Mouse (Mus musculus): ENCODE data around the gene Slc35d2. TPM values are rescaled to one million over a fixed set of nuclear protein-coding genes. Genes with fewer than 3 reads are reported as not detected.
A peak's percentile ranks its signal among the peaks of the same experiment; 100 is the strongest.

The Slc35d2 gene
- total RNA-seq (2021): 1 to 10 TPM; 3.2 to 3.3 TPM

DNA sequence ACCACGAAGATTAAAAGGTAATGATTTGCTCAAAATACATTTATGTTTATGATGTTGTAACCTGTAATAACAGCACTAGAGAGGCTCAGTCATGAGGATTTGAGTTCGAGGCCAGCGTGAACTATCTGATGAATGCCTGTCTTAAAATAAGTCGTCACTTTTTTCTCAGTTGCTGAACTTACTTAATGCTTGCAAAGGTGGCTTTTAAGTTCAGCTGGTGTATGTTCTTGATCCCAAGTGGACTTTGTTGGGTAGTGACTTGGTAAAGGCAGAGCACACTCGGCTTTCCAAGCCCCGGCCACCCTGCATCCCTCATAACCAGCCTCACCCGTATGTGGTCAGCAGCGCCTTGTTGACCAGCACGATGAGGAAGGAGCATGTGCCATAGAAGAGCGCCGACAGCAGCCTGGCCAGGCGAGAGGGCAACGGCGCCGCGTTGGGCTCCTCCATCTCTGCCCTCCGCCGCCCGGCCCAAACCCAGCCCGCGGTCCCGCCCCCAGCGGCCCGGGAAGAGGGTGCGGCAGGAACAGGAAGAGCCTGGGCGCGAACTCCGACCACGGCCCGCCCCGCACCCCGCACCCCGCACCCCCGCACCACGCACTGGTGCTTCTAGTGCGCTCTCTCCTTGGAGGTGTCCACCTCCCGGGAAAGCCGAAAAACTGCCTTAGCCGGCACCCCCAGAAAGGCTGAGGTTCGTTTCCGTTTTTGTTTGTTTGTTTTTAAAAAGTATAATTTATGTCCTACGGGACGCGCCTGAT, at the start of gene Slc35d2:
Gene Slc35d2, minus strand, starts transcription at position 511 of the 758 bp plus-strand sequence.
- peak; percentile 73 for DNase-seq

DNA sequence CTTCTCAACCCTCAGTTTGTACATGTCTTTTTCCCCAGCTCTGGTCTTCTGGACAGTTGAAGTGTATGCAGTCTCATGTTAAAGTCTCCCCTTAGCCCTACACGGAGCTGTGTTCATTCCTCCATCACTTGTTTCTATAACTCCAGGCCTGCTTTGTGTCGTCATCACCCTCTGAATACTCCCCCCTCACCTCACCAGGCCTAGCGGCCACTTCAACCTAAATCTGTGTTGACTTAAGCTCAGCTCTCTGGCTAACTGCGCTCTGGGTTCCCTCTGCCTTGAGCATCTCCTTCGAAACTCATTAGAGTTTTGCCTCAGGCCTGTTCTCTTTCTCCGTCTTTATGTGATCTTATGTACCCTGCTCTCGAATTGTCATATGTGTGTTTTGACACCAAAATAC, 48.8 kb upstream of the Slc35d2 start:
- no peak for DNase-seq

DNA sequence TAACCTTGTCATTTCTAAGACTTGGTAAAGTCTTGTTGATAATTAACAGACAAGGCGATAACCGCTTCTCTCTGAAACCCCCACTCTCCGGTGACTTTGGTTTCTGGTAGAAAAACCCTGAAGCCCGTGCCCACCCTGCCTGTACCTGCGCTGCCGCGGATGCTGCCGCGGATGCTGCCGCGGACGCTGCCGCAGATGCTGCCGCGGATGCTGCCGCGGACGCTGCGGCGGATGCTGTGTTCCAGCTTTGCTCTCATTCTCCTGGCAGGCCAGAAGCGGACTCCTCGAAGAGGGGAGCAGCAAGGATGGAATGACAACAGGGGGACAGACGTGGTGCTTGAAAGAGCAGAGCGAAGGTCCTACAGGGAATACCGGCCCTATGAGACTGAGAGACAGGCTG, 40.6 kb upstream of the Slc35d2 start:
- peak; percentile 16 for DNase-seq

DNA sequence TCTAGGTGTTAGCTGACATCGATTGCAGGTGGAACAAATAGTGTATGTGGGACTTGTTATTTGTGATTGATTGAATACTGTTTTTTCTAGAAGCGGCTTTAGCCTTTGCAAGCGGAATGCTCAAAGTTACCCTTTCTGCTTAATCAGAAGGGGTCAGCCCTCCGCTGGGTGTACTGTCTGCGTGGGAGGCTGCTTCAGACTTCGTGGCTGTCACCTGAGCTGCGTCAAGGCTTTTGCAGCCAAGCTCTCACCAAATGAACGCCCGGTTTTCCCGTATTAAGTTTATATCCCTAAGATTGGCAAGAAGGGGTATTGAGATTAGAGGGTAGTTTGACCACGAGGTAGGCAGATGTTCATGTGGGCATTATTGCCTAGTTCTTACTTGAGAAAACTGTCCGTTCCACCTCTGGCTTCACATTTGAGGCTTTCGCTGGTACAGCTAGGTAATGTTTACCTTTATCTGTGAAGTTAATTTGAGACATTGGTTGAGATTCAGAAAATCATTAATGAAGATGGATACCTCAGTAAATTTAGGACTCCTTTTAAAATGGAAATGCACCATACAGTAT, 34.1 kb upstream of the Slc35d2 start:
- DNase-seq: no peak

DNA sequence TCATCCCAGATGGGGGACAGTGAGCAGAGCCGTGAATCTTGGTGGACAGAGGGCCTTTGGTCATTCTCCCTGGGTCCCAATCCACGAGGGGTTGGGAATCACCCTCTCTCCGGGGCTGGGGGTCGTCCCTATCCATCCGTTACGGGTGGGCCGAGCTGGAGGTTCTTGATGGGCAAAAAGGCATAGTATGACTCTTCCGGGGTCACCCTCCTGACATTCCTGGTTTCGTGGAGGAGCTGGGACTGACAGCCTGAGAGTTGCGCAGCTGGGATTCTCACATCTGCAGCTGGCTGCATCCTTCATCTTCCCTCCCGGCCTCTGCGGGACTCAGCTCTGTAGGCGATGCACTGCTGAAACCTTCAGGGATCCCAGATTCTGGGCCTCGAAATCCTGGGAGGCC, 33.5 kb upstream of the Slc35d2 start:
- DNase-seq: peak; percentile 14

DNA sequence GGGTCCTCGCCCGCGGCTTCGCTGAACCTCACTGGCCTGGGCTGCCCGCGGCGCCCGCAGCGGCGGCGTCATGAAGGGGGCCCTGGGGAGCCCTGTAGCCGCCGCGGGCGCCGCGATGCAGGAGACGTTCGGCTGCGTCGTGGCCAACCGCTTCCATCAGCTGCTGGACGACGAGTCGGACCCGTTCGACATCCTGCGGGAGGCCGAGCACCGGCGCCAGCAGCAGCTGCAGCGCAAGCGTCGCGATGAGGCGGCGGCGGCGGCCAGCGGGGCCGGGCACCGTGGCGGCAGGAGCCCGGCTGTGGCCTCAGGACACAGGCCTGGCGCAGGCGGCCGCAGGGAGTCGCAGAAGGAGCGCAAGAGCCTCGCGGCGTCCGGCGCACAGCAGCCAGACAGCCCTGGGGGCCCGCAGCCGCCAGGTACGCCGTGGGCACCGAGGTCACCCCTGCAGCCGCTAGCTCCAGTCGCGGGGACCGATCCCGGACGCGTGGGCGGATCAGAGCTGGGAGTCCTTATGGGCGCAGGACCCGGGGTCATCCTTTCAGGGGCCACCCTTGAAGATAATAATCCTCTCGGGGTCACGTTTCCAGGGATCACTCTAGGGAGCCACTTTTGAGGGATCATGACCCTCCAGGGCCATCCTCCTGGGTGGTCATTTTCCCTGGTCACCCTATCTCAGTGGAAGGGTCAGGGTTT, 32.9 kb upstream of the Slc35d2 start:
- no peak for DNase-seq

DNA sequence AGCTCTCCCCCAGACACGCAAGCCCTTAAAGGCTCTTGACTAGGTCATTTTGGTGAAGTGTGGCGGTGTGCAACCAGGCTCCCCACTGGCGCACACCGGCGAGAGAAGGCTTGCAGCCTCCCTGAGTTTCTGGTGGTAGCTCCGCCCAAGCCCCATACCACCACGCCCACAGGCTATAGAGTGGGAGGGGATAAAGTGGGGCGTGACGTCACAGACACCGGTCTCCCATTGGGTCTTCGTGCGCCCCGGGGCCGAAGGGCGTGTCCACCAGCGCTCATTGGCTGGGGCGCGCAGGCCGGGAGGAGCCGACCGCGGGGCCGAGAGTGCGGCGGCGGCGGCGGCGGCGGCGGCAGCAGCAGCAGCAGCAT, 32.4 kb upstream of the Slc35d2 start, which contains the start of gene Habp4:
Gene Habp4, plus strand, starts transcription at position 277 of the 368 bp plus-strand sequence.
- peak; percentile 99 for DNase-seq

DNA sequence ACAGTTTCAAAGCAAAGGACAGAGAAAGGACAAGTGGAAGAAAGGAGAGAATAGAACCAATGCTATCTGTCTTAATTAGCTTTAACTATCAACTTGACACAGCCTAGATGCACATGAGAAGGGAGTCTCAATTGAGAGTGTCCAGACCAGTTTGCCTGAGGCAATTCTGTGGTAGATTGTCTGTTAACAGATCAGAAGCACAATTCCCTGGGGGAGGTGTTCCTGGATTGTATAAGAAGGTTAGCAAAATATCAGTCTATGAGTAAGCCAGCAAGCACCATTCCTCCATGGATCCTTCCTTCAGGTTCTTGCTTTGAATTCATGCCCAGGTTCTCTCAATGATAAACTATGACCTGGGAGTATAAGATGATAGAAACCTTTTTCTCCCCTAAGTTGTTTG, 27.8 kb upstream of the Slc35d2 start:
- no peak for DNase-seq

DNA sequence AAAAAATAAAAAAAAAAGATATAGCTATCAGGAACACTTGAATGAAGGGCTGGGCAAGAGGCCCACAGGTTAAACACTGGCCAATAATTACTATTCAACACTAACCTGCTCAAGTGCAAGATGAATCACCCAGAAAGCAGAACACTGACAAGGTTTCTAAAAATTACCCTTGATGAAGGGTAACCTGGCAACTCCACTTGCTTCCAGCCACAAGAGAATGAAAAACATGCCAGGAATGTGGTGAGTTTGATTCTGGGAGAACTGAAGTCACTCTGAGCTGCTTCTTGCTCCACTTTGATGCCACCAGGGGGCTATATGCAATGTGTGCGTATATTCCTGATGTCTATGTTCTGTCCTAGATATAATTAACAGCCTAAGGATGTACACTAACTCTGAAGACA, 26.0 kb upstream of the Slc35d2 start:
- peak; percentile 40 for DNase-seq

DNA sequence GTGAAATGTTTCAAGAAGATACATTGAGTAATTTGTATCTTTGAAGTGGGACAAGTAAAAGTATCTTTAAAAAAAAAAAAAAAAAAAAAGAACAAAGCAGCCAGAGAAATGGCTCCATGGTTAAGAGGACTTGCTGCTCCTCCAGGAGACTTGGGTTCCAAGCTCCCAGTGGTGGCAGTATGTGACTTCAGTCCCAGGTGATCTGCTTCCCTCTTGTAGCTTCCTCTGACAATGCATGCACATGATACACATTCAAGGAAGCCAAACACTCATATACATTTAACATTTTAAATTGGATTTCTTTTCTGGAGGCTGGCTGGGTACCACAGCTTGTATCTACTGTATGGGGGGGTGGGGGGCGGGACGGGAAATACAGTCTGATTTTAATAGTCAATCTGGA, 25.5 kb upstream of the Slc35d2 start:
- DNase-seq: no peak

DNA sequence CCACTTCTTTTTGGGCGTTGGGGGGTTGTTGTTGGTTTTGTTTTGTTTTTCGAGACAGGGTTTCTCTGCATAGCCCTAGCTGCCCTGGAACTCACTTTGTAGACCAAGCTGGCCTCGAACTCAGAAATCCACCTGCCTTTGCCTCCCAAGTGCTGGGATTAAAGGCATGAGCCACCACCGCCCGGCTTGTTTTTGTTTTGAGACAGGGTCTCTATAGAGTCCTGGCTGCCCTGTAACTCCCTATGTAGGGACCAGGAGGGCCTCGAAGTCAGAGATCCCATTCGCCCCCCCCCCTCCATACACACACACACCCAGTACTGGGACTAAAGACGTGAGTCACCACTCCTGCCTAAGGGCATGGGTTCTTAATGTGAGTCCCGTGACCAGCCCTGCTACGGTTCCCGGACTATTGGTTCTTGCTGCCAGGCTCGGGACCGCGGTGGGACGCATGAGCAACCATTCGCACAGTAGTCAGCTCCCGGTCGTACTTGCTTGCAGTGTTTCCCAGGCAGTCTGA, 24.6 kb upstream of the Slc35d2 start:
- peak; percentile 70 for DNase-seq

DNA sequence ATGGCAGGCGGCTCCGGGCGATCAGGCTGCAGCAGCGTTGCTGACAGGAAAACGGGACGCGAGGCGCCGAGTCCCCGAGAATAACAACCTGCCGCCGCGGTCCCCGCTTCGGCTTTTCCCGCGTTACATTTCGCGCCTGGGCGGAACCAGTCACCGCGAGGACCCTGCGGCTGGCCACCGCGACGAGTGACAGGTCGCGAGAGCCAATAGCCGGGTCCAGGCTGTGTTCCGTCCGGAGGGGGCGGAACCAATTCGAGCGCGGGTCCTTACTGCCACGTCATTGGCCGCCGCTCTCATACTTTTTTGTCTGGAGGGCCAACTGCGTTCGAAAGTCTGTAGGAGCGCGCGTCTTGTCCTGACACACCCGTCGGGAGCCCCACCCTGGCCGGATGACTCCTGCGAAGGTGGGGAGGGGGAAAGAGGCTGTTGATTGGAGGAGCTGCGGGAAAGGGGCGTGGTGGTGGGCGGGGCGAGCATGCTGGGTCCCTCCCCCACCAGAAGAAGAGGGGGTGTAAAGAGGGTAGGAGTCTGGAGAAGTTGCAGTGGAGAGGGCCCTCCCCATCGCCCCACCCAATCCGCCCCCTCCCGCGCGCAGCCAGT, 24.0 kb upstream of the Slc35d2 start, which contains the start of gene Zfp367:
Gene Zfp367, minus strand, starts transcription at position 120 of the 600 bp plus-strand sequence.
- DNase-seq: peak; percentile 97

DNA sequence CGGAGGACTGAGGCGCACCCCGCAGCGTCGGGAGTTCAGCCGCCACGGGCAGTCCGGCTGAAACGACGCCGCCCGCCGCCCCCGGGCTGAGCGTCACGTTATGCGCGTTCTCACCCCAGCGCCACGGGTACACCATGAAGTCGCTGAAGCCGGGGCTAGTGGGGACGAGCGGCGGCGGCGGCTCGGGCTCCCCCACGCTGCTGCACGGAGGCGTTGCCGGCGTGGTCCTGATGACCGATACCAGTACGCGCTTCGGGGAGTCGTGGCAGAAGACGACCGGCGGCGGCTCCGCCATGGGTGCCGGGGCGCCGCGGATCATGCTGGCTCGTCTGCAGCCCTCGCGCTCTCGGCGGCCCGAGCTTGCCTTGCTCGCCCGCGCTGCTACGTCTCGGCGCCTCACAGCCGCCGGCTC, 23.5 kb upstream of the Slc35d2 start:
- DNase-seq: no peak

DNA sequence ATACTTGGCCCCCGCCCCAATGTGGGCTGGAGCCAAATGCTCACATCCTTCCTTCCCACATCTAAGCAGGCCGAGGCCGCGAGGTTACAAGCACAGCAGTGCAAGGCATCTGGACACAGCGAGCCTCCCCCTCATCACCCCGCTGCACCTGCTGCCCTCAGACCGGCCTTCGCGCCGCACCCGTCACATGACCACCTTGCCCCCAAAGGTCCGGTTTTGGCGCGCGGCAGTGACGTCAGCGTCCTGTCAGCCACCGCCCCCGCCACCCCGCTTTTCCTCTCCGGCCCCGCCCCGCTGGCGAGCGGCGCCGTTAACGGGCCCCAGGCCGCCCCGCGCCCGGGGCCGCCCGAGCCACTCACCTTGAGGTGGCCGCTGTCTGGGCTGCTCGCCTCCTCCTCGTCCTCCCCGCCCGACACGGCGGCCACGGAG, 23.1 kb upstream of the Slc35d2 start:
- DNase-seq: peak; percentile 93

DNA sequence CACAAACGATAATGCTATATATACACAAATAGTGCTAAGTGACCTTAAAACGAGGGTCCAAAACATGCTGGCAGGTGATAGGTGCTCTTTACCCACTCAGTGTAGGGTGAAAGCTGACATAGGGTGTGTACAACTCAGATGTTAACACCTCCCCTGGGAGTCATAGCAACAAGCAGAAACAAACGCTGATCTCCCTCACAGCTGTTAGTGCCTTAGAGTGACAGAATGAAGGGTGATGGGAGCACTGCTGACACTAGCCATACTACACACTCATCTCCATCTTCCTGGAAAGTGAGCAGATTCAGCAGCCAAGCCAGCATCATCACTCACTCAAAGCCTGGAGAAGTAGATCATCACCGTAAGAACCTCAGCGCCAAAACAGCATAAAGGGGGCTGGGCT, 21.0 kb upstream of the Slc35d2 start:
- DNase-seq: peak; percentile 47

DNA sequence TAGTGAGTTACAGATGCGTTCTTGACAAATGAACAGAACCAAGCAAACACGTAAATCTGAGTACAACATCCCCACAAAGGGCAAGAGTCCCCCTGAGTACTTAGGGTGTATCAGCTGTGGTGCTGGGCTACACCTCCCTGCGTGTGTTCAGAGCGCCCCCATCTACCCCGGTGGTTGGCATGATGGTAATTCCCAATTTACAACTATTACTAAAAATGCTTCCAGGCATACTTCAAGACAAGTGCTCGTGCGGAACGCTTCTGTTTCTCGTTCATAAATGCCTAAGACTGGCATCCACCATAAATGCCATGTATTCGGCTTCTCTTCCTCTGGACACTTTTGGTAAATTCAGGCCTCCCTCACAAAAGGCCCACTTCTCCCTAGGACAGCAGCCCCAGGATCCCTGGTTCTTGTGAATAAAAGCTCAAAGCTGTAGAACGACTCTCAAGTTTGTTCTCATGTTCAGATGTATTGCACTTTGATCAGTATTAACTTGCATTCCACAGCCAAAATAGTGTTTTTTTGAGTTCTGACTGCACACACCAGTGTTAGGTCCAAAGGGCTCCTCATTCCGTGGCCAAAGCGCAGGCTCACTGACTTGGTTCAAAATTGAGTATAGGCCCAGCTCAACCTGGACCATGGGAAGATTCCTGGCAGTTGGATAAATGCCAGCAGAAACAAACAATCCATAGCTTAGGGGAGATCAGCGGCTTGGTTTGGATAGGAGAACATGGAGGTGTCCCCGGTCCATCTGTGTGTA, 628 bp upstream of the Slc35d2 start:
- DNase-seq: peak; percentile 49

DNA sequence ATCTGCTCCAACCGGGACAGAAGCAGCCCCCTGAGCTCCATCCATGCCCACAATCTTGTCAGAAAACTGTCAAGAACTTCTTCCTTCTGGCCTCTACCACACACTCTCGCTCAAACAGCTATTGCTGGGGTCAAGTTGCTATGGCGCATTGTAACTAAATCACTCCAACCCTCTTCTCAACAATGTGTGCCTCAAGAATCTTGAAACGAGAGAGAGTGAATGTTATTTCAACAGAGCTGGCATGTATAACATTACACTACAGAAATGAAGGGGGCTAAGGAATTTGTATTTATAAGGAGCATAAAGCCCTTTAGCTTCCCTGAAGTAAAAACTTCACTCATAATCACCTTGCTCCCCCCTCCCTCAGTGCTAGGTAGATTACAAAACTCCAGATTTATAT, 2.9 kb downstream of the Slc35d2 start:
- DNase-seq: no peak

DNA sequence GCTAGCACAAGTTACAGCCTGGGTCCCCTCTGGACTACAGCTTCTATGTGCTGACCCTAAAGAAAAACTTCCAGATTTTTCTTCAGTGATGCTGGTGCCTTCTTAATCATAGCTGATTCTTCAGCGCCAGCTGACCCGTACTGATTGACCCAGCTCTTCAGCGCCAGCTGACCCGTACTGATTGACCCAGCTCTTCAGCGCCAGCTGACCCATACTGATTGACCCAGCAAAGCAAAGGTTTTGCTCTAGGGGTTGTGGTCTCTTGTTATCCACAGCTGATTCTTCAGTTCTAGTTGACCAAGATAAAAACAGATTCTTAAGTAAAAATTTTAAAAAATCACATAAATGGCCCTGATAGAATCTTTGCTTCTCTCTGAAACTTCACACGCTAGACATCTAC, 4.3 kb downstream of the Slc35d2 start:
- DNase-seq: no peak

DNA sequence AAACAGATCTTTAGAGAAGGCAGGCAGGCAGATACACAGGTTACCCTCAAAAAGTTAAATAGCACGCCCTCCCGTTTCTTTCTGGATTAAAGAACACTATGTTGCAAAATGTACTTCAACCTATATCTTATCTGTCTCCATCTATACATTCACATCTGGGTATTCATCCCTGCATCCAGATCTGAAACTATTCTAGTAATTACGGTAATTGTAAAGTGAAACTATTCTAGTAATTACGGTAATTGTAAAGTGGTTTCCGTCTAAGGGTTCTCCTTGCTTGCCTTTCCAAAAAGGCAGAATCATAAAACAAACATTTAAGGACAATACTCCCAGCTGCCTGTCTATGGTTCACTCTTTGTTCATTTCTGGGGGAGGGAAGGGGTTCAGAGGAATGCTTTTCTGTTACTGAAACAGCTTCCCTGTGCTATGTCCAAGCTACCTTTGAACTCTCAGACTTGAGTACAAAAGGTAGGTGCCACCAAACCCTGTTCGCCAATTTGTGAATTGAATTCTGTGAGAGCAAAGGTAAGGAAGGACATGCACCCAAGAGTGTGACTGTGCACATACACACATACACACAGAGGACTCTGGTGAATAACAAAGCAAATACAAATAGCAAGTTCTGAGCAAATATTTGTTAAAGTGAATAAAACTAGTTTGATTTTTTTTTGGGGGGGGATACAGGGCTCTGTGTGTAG, 5.5 kb downstream of the Slc35d2 start:
- DNase-seq: no peak

DNA sequence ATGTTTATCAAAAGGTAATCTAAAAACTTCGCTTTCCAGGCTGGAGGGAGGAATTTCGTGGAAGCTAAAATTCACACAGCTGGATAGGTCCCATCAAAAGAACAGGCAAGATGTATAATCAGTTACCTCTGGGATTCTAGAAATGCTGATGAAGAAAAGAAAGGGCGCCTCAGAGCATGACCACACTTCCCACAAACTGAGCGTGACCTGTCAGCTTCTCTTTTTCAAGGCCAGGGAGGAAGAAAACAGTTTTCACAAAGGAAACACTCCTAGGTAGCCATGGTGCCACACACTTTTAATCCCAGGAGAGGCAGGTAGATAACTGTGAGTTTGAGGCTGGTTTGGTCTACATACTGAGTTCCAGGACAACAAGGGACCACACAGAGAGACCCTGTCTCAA, 8.4 kb downstream of the Slc35d2 start:
- no peak for DNase-seq

DNA sequence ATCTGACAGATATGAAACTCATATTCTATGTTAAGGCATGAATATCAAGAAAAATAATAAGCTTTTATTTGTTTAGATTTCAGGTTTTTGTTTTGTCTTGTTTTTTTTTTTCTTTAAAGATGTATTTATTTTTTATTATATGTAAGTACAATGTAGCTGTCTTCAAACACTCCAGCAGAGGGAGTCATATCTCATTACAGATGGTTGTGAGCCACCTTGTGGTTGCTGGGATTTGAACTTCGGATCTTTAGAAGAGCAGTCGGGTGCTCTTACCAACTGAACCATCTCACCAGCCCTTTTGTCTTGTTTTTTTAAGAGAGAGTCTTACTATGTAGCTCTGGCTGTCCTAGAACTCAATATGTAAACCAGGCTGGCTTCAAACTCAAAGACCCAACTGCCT, 11.7 kb downstream of the Slc35d2 start:
- DNase-seq: no peak

DNA sequence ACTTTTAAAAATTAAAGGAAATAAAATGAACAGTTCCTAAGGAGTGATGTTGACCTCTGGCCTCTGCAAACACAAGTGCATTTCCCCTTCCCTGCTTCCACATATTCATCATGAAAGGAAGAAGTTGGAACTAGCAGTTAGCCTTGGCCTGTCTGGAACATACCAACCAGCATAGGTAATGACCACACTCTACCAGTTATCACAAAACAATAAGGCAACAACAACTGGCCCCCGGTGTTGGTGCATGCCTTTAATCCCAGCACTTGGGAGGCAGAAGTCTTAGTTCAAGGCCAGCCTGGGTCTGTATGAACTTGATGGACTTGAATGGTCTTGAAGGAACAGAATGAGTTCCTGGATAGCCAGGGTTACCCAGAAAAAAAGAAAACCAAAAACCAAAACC, 18.7 kb downstream of the Slc35d2 start:
- DNase-seq: no peak

All from heart, postnatal 4 days (tissue).